In genomic region chr10:107315681-107316080, GRCm38 (mm10) we compare ENCODE assay signal across 25 mouse cellular contexts. TPM values are rescaled to one million over a fixed set of nuclear protein-coding genes. Genes with fewer than 3 reads are reported as not detected.
DNase-seq lines count a peak whose midpoint lies in the region; ATAC-seq and TF ChIP-seq lines count a peak whose summit lies in the region.
"Had no signal": no experiment of that assay in that cellular context is flagged by ENCODE, and none has a peak within 500 bp of the region (broad histone marks: within the 10 kb centered on the region; RNA-seq: fewer than 3 reads in every experiment).

No protein-coding gene starts in this region.

- H3K4me1 ChIP-seq in intestine, postnatal 0 days (replicated peaks; ENCODE audit: control insufficient read depth, insufficient read depth, low read length): no peaks in the 10 kb centered on the region
- 0 out of 2 replicates have a peak, but pooled peaks cover 3% of the 10 kb centered on the region for H3K4me1 ChIP-seq in liver, postnatal 0 days (ENCODE audit: insufficient read depth)
- H3K4me1 ChIP-seq: embryonic facial prominence, embryonic 12.5 days; embryonic facial prominence, embryonic 15.5 days; hindbrain, embryonic 12.5 days had no signal

- TF ChIP-seq CTCF in intestine, postnatal 0 days (IDR thresholded peaks at IDR 0.05; ENCODE audit: low read depth): no peak
- TF ChIP-seq CTCF in liver, postnatal 0 days (IDR thresholded peaks at IDR 0.05; ENCODE audit: low read depth): no peak

- no peak for ATAC-seq in intestine, postnatal 0 days
- no peak for ATAC-seq in liver, postnatal 0 days
- ATAC-seq: forebrain, embryonic 14.5 days; forebrain, postnatal 0 days; Patski had no signal

- DNase-seq in kidney, adult 11 months: peak; percentile 6
- DNase-seq in kidney, postnatal 25 days: no peak
- DNase-seq in kidney, adult 9 months: peak; percentile 71
- no peak for DNase-seq in kidney, postnatal 10 days
- no peak for DNase-seq in liver, postnatal 0 days
- DNase-seq in cerebellum, adult 9-10 months: no peak
- DNase-seq: adrenal gland, postnatal 10 days; adrenal gland, postnatal 36 days; B cell, adult 2 months; cerebellum, adult 18-20 months; cerebellum, adult 9-11 months; cerebellum, postnatal 25 days; forebrain, postnatal 0 days; gastrocnemius, adult 2 months; gastrocnemius, postnatal 14 days; heart, adult 11 months had no signal

- H3K9me3 ChIP-seq in intestine, postnatal 0 days (ENCODE audit: control insufficient read depth): no peaks in the 10 kb centered on the region
- H3K9me3 ChIP-seq in liver, postnatal 0 days (ENCODE audit: low read length): no peaks in the 10 kb centered on the region
- H3K9me3 ChIP-seq: embryonic facial prominence, embryonic 12.5 days; embryonic facial prominence, embryonic 15.5 days; hindbrain, embryonic 12.5 days had no signal

- no peak overlapping the region for H3K9ac ChIP-seq in intestine, postnatal 0 days (ENCODE audit: low read depth, low read length)
- H3K9ac ChIP-seq in liver, postnatal 0 days (replicated peaks): no peak overlapping the region
- H3K9ac ChIP-seq: embryonic facial prominence, embryonic 12.5 days; embryonic facial prominence, embryonic 15.5 days; forebrain, postnatal 0 days; hindbrain, embryonic 12.5 days had no signal

- no peak overlapping the region for H3K27ac ChIP-seq in intestine, postnatal 0 days (ENCODE audit: low read depth, low read length)
- peak overlapping the region; percentile 46; the same call in 1 of the 2 replicates for H3K27ac ChIP-seq in liver, postnatal 0 days (ENCODE audit: low read depth)
- H3K27ac ChIP-seq: embryonic facial prominence, embryonic 12.5 days; embryonic facial prominence, embryonic 15.5 days; gastrocnemius, adult 2 months; hindbrain, embryonic 12.5 days had no signal

- H3K27me3 ChIP-seq in intestine, postnatal 0 days (replicated peaks; ENCODE audit: control insufficient read depth, insufficient read depth, low read length): no peaks in the 10 kb centered on the region
- no peaks in the 10 kb centered on the region for H3K27me3 ChIP-seq in liver, postnatal 0 days (ENCODE audit: insufficient read depth, low read length)
- H3K27me3 ChIP-seq: CH12.LX; embryonic facial prominence, embryonic 12.5 days; embryonic facial prominence, embryonic 15.5 days; hindbrain, embryonic 12.5 days; Patski had no signal

- TF ChIP-seq EP300 in liver, postnatal 0 days (IDR thresholded peaks at IDR 0.05; ENCODE audit: low read depth): no peak

- 48% methylated on average over 5 of the region's 5 CpGs for WGBS in intestine, postnatal 0 days
- WGBS in liver, postnatal 0 days (ENCODE audit: insufficient replicate concordance): 53% methylated on average over 5 of the region's 5 CpGs

- peak overlapping the region; percentile 24 for H3K4me2 ChIP-seq in intestine, postnatal 0 days (replicated peaks; ENCODE audit: low read depth)
- peak overlapping the region; percentile 47 for H3K4me2 ChIP-seq in liver, postnatal 0 days (ENCODE audit: low read depth, low read length)
- H3K4me2 ChIP-seq: embryonic facial prominence, embryonic 12.5 days; embryonic facial prominence, embryonic 15.5 days; heart, embryonic 11.5 days; hindbrain, embryonic 12.5 days had no signal

- H3K36me3 ChIP-seq in intestine, postnatal 0 days (ENCODE audit: control insufficient read depth, insufficient read depth): no peaks in the 10 kb centered on the region
- H3K36me3 ChIP-seq in liver, postnatal 0 days (replicated peaks; ENCODE audit: insufficient read depth, low read length): no peaks in the 10 kb centered on the region
- H3K36me3 ChIP-seq: embryonic facial prominence, embryonic 12.5 days; embryonic facial prominence, embryonic 15.5 days; G1E; hindbrain, embryonic 12.5 days had no signal

- no peak overlapping the region for H3K4me3 ChIP-seq in intestine, postnatal 0 days (ENCODE audit: low read depth, low read length)
- H3K4me3 ChIP-seq in liver, postnatal 0 days (ENCODE audit: low read depth, low read length): no peak overlapping the region
- H3K4me3 ChIP-seq: embryonic facial prominence, embryonic 12.5 days; embryonic facial prominence, embryonic 15.5 days; gastrocnemius, adult 2 months; hindbrain, embryonic 12.5 days had no signal

RNA-seq across cellular contexts. Expression of gene Lin7a, which starts 44.2 kb away (rescaled TPM):
- 0.90 and 0.92 TPM in 2 replicates for polyA plus RNA-seq in intestine, postnatal 0 days (2015; fragmentation: Nextera tagmentation; extraction: Ambion mirVana)
- 1.4 and 1.5 TPM in 2 replicates for polyA plus RNA-seq in liver, postnatal 0 days (2015; fragmentation: Nextera tagmentation; extraction: Ambion mirVana)
- polyA plus RNA-seq: G1E had no signal

Comparison
In these comparisons a context has a peak if more than half of its experiments do, and no peak if none do; other contexts are left out.
1. DNase-seq: peak in kidney, adult 11 months (single experiment) and kidney, adult 9 months (single experiment); none in kidney, postnatal 25 days (0 of 2), kidney, postnatal 10 days (single experiment), liver, postnatal 0 days (single experiment) and cerebellum, adult 9-10 months (single experiment).